Mouse (Mus musculus): ENCODE measurements around the gene Arhgef38.

Gene Arhgef38

GRCm38 (mm10) chr3:133163913-133164406 lies 70.8 kb downstream of the Arhgef38 start:
- no peak for DNase-seq (ENCODE audit: low read depth)

GRCm38 (mm10) chr3:133163174-133163573 lies 71.6 kb downstream of the Arhgef38 start:
- peak; percentile 17 for DNase-seq (ENCODE audit: low read depth)

- no peak for DNase-seq (ENCODE audit: low read depth)
Observed at GRCm38 (mm10) chr3:133161407-133161806, 73.3 kb downstream of the Arhgef38 start.

- DNase-seq (ENCODE audit: low read depth) = no peak
Observed at GRCm38 (mm10) chr3:133158260-133158659, 76.5 kb downstream of the Arhgef38 start.

- DNase-seq (ENCODE audit: low read depth) = no peak
Observed at GRCm38 (mm10) chr3:133154683-133155082, 80.1 kb downstream of the Arhgef38 start.

- DNase-seq (ENCODE audit: low read depth) = no peak
Observed at GRCm38 (mm10) chr3:133153629-133154028, 81.1 kb downstream of the Arhgef38 start.

GRCm38 (mm10) chr3:133152831-133153230 lies 81.9 kb downstream of the Arhgef38 start:
- no peak for DNase-seq (ENCODE audit: low read depth)

GRCm38 (mm10) chr3:133151629-133152028 lies 83.1 kb downstream of the Arhgef38 start:
- DNase-seq (ENCODE audit: low read depth) = no peak

- DNase-seq (ENCODE audit: low read depth) = no peak
Observed at GRCm38 (mm10) chr3:133144511-133145147, 90.1 kb downstream of the Arhgef38 start.

- no peak for DNase-seq (ENCODE audit: low read depth)
Observed at GRCm38 (mm10) chr3:133141877-133142276, 92.9 kb downstream of the Arhgef38 start.

GRCm38 (mm10) chr3:133132611-133133010 lies 102.1 kb downstream of the Arhgef38 start:
- DNase-seq (ENCODE audit: low read depth) = no peak

- no peak for DNase-seq (ENCODE audit: low read depth)
Observed at GRCm38 (mm10) chr3:133131372-133131771, 103.4 kb downstream of the Arhgef38 start.

- DNase-seq (ENCODE audit: low read depth) = peak; percentile 63
Observed at GRCm38 (mm10) chr3:133113281-133113680, 121.5 kb downstream of the Arhgef38 start.

GRCm38 (mm10) chr3:133111741-133112140 lies 123.0 kb downstream of the Arhgef38 start:
- peak; percentile 71 for DNase-seq (ENCODE audit: low read depth)

GRCm38 (mm10) chr3:133109844-133110243 lies 124.9 kb downstream of the Arhgef38 start:
- DNase-seq (ENCODE audit: low read depth) = no peak

- DNase-seq (ENCODE audit: low read depth) = no peak
Observed at GRCm38 (mm10) chr3:133108731-133109130, 126.0 kb downstream of the Arhgef38 start.

GRCm38 (mm10) chr3:133104436-133104835 lies 130.3 kb downstream of the Arhgef38 start:
- DNase-seq (ENCODE audit: low read depth) = no peak

GRCm38 (mm10) chr3:133103768-133104167 lies 131.0 kb downstream of the Arhgef38 start:
- DNase-seq (ENCODE audit: low read depth) = no peak

GRCm38 (mm10) chr3:133098909-133099308 lies 135.8 kb downstream of the Arhgef38 start:
- no peak for DNase-seq (ENCODE audit: low read depth)

GRCm38 (mm10) chr3:133098336-133098735 lies 136.4 kb downstream of the Arhgef38 start:
- no peak for DNase-seq (ENCODE audit: low read depth)

- DNase-seq (ENCODE audit: low read depth) = no peak
Observed at GRCm38 (mm10) chr3:133097936-133098335, 136.8 kb downstream of the Arhgef38 start.

GRCm38 (mm10) chr3:133094305-133094704 lies 140.4 kb downstream of the Arhgef38 start:
- DNase-seq (ENCODE audit: low read depth) = no peak

GRCm38 (mm10) chr3:133092936-133093335 lies 141.8 kb downstream of the Arhgef38 start:
- DNase-seq (ENCODE audit: low read depth) = no peak

- DNase-seq (ENCODE audit: low read depth) = no peak
Observed at GRCm38 (mm10) chr3:133092274-133092853, 142.4 kb downstream of the Arhgef38 start.

Measured in NIH3T3 (cell line).